Mouse (Mus musculus): ENCODE measurements around the gene Tuba1a. TPM values are rescaled to one million over a fixed set of nuclear protein-coding genes. Genes with fewer than 3 reads are reported as not detected.
A peak's percentile ranks its signal among the peaks of the same experiment; 100 is the strongest.
"Not testable (repeated sequence)": the region's sequence is repeated elsewhere in the genome, so short reads cannot be mapped to it uniquely, and the experiment has no call there.

Tuba1a gene
- total RNA-seq, 2 experiments from 2014 or later, result 66.5 to 118 TPM

DNA sequence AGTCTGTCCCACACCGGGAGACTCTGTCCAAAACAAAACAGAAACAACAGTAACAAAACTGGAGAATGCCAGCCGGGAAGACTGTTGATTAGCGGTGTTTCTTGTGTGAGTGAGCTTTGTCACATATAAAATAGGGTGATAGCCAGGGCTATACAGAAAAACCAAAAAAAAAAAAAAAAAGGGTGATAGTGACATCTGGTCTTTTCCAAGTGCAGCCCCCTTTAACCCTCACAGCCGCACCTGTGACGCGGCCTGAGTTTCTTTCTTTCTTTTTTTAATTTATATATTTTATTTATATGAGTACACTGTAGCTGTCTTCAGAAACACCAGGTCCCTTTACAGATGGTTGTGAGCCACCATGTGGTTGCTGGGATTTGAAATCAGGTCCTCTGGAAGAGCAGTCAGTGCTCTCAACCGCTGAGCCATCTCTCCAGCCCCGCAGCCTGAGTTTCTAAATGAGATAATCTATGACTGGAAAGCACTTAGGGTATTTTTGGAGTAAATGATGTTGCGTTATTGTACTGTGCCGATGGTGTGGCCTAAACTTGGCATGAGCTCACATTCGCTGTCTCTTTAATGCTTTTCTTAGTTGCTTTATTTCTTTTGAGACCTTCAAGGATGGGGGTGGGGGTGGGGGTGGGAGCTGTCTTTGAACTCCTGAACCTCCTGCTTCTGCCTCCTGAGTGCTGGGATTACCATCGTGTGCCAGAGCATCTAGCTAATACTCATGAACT lies 32.6 kb upstream of the Tuba1a start:
- no peak for ATAC-seq (ENCODE audit: poor library complexity, severe bottlenecking)

DNA sequence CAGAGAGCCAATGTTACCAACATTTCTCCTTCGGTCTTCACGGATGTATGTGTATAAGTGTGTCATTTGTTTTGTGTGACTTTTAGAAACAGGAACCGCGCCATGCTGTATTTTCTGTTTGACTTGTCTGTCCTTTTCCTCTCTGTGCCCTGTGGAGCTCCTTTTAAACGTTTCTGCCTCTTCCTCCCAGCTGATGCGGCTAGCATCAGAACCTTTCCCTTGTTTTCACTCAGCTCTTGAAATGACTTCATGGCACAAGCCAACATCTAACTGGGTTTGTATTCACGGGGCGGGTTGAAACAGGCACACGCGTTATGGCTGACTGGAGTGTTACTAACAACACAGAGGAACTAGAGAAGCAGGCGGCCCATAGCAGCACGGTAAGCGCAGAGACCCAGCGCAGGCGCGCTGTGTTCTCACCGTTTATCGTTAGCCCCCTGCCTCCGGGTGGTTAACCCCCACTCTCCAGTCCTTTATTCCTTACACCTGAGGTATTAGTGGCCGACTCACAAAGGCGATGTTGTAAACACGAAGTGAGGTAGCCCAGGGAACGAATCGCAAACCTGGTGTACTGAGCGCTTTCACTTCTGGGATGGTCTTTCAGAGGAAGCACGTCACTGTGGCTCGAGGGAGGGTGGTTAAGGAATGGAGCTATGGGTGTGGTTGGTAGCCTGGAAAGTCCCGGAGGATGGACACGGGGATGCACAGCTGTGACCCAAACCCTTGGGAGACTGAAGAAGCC lies 31.9 kb upstream of the Tuba1a start:
- peak; percentile 95 for ATAC-seq (ENCODE audit: poor library complexity, severe bottlenecking)

DNA sequence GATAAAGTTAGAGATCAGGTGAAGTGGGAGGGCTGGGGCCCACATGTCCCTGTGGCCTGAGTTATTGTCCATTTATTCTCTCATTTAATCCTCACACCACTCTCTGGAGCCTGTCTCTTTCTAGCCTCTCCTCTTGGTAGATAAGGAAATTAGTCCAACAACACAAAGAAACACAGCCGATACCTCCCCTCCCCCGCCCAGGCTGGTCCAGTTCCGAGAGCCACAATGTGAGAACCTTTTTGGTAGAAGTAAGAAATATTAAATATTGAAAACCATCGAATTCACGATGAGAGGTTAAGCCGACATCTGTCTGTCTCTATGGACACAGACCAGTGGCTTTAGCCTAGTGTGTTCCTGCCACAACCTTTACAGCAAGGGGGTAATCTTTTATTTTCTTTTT lies 31.2 kb upstream of the Tuba1a start:
- no peak for ATAC-seq (ENCODE audit: poor library complexity, severe bottlenecking)

DNA sequence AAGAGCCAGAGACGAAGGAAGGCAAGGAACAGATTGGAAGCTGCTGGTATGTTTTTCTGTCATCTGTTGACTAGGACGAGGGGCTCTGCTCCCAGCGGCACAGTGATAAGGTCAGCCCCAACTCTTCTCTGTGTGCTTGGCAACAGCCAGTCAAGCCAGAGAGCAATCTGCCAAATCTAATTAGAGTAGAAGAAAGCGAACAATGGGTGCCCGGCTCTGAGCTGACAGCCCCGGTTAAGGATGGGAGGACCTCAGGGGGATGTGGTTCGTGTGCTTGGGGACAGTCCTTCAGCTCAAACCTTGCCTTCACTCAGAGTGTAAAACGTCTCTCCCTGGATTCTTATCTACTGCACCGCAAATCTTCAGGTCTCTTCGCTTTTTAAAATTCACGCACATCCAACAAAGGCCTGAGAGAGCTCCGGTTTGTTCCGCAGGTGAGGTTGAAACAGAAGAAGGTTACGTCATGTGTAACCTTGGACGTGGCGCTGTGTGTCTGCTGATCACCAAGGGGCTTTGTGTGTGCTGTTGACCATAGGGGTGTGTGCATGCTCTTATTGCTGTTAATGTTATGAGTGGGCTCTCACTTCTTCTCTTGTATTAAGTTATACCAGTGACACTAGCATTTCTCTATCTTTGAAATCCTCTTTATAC lies 30.1 kb upstream of the Tuba1a start:
- ATAC-seq (ENCODE audit: poor library complexity, severe bottlenecking), result no peak

DNA sequence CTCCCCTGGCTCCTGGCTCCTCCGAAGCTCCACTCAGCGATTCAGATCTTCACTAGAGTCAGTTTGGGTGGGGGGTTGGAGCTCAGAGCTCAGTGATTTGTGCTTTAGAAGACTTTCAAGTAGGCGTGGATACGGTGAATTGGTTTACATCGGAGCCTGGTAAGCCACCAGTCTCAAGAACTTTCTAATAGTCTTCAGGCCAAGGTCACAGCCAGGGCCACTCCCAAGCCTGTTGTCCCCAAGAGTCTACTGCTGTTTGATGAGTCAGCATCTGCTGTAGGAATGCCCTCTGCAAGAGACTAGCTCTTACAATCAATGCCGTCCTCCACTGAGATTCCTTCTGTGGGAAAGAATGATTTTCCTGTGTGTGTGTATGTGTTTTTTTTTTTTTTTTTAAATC lies 28.6 kb upstream of the Tuba1a start:
- ATAC-seq (ENCODE audit: poor library complexity, severe bottlenecking), result no peak

DNA sequence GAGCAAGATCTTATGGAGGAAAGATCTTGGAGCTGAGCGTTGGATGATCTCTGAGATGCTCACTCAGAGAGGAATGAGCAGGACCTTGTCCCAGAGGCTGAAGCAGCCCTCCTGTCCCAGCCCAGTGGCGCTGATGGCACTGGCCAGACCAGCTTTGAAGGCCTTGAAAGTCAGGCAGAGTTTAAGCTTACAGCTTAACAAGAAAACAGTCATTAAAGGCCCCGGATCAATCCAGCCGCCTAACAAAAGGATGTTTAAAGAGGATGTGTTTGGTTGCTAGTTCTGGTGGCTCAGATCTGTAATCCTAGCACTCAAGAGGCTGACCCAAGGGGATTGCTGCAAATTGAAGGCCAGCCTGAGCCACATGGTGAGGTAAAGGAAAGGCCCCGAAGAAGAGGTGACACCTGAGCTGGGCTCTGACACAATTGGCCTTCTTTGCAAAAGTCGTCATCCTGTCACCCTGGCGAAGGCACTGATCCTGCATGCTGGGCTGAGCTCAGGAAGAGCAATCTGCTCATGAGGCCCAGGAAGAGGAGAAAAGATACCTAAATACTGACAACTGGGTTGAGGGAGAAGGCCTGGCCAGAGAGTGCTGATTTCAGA lies 26.6 kb upstream of the Tuba1a start:
- no peak for ATAC-seq (ENCODE audit: poor library complexity, severe bottlenecking)

DNA sequence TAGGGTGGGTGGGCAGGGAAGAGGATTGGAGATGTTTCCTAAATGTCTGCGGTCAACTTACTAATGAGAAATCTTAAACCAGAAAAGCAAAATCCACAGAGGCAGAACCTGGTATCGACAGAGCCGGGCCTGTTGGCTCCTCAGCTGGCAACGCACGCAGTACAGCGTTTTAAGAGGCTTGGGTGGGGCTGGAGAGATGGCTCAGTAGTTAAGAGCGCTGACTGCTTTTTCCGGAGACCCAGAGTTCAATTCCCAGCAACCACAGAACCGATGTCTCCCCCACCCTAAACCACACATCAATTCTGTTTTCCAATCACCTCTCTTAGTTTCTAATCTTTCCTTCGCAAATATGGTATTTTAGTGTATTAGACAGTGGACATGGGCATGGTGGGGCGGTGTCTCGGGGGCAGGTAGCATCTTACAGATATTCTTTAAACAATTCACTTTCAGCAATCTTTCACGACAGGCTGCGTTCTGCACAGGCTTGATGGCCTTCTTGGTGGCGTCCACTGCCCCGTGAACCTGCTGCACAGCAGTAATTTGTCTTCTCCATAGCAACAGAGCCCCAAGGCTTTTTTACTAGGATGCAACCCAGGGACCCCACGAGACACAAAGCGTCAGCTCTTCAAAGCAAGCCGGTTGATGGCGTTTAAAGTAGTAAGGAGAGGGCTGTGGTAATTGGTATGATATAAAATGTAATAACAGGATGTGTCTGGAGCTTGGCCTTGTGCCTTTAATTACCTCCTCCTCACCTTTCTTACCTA lies 25.1 kb upstream of the Tuba1a start:
- no peak for ATAC-seq (ENCODE audit: poor library complexity, severe bottlenecking)

DNA sequence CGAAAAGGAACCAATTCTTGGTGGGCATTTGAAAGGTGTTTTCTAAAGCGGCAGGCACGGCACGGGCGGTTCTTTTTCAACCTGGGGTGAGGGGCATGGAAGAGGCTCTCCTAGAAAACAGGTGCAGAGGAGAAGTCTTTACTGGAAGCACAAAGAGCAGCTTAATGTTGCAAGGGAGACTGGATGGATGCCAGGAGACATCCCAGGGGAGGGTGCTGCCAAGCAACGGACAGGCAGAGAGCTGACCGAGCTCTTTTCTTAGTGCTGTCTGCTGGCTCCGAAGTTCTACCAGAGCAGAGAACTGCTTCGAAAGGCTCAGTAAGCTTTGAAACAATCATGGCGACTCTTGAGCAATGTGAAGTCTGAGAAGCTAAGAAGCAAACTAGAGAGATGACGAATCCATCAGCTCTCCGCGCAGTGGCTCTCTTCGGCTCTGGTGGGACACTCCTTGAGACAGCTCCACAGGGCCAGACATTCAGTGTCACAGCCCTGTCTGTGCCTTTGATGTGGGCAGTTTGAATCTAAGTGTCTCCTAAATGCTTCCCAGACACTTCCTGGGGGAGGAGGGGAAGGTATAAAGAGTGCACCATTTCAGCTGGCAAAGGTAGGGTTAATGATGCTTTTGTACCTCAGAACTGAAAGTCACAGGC lies 24.4 kb upstream of the Tuba1a start:
- no peak for ATAC-seq (ENCODE audit: poor library complexity, severe bottlenecking)

DNA sequence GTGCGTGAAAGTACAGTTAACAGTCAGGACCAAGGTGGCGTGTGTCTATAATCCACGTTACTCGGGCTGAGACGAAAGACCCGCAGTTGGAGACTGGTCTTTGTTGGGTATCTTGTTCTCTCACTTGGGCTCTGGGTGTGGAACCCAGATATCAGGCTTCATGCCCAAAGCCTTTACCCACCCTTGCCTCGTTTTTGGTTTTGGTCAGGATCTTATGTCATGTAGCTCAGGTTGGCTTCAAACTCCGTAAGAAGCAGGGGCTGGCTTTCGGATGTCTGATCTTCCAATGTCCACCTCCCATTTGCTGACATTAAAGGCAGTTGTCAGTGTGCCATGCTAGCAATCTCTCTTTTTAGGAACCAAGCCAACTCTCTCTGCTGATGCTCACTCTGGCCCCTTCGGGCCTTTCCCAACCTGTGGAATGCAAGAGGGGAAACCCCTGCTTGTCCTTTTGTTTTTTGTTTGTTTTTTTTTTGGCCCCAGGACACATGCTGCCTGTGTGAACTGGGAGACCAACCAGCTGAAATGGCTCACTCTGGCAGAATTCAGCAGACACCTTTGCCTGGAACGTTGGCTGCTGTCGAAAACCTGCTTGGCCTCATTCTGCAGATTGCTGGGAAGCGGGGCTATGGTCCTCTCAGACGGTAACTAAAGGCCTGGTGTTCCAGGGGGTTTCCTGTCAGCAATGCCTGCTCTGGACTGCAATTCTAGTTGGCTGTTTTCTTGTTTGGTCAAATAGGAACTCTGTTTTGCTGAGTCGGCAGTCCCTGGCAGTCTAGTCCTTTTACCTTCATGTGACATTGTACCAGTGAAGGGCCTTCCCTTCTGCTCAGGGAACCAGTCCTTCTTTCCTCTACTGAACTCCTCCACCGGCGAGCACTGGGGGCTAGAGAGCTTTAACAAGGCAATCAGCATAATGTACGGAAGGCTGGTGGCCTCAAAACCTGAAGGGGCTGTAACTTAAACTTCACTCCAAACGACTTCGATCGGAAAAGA lies 23.6 kb upstream of the Tuba1a start:
- no peak for ATAC-seq (ENCODE audit: poor library complexity, severe bottlenecking)

DNA sequence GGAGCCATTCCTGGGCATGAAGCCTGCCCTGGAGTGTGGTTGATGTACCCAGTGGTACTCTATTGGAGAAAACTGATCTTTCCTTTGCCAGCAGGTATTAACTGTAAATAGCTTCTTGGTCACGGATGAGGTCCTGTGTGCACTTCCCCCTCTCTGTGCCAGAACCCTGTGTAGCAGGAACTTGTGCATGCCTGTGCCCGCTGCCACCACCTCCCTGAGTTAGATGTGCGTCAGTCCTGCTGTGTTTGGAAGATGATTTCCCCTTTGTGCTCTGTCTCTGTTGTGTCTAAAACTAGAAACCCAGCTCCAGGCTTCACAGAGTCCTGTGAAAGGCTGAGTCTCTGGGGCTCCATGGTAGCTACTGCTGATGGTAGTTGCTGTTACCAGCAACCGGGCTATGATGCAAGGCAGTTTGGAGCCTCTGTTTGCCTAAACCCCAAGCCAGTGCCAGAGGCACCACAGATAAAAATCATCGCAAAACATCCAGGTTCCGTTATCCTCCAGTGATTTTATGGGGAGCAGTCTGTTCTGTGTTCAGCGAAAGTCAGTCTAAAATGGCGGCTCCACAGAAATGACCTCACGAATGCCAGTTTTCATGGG lies 19.6 kb upstream of the Tuba1a start:
- peak; percentile 43; the same call in 1 of the 2 replicates for ATAC-seq (ENCODE audit: poor library complexity, severe bottlenecking)

DNA sequence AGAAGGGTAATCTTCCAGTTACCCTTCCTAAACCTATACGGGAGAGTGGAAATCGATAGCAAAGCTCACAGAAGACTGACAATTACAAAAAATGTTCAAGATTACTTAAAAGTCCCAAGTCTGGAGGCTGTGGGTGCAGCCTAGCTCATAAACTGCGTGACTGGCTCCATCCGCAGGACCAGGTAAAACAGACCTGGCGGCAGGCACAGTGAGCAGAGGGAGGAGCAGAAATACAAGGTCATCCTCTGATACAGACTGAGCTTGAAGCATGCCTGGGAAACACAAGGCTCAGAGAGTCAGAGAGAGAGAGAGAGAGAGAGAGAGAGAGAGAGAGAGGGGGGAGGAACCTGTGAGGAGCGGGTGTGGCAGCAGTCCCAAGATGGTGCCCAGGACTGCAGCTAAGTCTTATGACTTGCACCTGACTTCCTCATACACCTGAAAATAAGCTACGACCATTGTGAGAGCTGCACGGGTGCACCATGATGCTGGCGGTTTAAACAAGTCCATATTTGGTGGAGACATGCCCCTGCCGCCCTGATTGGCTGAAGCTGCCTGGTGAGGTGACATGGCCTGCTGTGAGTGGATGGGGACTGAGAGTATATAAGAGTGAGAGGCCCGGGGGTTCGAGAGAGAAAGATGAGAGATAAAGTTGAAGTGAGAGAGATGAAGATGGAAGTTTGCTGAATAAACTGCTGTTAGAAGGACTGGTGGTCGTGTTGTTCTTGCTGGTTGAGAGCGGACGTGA lies 18.2 kb upstream of the Tuba1a start:
- ATAC-seq (ENCODE audit: poor library complexity, severe bottlenecking), result not testable (repeated sequence)

DNA sequence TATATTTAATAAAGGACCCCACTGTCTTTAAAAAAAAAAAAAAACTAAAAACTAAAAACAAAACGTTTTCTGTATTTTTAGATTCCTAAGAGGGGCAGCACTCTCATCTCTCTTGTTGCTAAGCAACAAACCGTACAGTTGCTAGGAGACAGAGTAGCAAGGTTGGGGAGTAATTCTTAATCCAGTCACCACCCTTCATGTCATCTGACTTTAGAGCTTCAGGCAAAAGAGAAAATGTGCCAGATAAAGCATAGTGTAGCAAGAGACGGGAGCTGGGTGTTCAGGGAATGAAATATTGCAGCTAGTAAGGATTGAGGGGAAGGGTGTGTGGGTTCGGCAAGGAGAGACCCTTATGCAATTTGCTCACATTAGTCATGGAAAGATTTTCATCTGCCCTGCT lies 17.6 kb upstream of the Tuba1a start:
- no peak for ATAC-seq (ENCODE audit: poor library complexity, severe bottlenecking)

DNA sequence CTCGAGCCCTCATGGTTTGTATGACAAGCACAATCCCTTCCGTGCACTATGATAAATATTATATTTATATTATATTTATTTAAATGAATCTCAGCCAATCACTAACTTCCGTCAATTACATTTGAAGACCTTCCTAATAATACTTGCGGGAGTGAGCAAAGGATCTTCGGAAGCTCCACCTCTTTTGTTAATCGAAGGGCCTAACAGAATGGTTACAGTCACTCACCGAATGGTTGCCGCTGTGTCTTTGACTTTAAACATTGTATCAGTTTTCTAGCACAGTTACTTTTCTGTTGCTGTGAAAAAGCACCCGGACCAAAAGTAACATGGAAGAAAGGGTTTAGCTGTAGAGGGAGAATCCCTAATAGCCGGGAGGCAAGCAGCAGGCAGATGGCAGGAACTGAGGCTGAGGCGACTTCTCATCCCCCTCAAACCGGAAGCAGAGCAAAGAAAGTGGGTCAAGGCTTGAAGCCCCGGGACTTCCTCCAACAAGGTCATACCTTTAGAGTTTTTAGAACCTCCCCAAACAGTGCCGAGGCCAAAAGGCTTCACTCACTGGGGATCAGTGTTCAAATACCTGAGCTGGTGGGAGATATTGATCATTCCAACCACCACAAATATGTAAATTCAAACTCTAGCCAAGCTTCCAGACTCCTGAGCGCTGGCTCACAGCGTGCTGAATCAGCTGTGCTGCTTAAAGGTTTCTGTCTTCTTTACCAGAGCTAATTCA lies 16.0 kb upstream of the Tuba1a start:
- no peak for ATAC-seq (ENCODE audit: poor library complexity, severe bottlenecking)

DNA sequence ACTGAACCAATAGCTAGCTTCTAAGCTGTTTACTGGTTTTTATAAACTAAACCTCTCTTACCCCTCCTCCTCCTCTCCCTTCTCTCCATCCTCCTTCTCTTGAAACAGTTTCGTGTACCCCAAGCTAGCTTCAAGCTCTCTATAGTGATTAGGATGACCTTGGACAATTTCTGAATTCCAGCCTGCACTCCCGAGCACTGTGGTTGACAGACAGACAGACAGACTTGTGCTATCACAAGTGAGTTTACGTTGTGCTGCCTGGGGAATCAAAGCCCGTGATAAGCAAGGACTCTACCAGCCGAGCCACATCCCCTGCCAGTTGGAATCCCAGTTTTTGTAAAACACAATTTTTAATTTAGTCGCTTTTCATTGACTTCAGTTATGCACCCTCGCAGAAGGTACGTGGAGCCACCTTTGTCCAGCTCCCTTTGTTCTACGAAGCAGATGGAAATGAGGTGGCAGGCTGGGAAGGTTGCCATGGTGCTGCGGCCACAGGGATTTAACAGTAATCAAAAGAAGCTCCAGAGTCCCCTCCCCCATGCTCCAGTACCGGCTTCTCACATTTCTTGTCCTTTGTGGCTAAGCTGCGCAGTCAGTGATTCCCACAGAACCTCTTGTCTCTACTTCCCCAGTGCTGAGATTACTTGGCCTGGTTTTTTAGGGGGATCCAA lies 15.3 kb upstream of the Tuba1a start:
- no peak for ATAC-seq (ENCODE audit: poor library complexity, severe bottlenecking)

DNA sequence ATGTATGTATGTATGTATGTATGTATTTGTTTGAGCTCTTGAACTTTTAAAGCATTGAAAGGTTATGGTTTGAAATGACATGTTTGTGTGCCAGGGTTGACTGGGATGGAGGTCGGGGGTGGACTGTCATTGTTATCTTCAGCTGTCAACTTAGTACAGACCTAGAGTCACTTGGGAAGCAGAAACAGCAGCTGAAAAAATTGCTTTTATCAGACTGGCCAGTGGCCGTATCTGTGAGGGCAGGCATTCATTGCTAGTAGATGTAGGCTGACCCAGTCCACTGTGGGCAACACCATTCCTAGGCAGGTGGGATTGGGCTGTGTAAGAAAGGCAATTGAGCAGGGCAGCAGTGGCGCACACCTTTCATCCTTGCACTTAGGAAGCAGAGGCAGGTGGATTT lies 6.0 kb upstream of the Tuba1a start:
- ATAC-seq (ENCODE audit: poor library complexity, severe bottlenecking), result no peak

DNA sequence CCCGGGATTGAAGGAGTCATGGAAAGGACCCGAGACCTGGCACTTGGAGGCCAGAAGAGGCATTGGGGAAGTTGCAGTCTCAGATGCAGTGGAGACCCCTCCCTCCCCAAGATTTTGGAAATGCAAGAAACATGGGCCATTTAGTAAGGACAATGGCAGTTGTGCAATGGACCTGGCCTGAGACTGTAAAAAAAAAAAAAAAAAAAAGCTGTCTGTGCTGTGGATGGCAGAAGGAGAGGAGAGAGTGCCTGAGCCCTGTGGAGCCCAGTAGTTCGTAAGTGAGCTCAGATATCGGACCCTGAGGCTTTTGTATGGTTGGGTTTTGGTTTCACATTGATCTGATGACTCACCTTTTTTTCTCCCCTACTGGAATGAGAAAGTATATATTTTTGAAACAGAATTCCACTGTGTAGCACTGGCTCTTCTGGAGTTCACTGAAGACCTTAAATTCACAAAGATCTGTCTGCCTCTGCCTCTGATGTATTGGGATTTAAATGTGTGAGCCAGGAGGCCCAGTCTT lies 5.5 kb upstream of the Tuba1a start:
- no peak for ATAC-seq (ENCODE audit: poor library complexity, severe bottlenecking)

DNA sequence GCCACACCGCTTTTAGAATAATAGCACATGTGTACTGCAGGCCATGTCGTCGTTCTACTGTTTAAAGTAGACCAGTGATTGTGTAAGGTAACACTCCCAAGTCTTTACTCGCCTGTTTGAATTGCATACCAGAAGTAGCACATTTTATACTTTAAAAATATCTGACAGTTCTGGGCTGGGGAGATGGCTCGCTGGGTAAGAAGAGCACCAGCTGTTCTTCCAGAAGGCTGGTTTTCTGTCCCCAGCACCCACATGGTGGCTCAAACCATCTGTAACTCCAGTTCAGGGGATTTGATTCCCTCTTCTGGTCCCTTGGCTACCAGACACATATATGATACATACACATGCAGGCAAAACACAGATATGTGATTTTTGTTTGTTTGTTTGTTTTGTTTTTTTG lies 4.0 kb upstream of the Tuba1a start:
- ATAC-seq (ENCODE audit: poor library complexity, severe bottlenecking), result no peak
